8 mouse cellular contexts compared by ENCODE assay signal in the genomic region with DNA sequence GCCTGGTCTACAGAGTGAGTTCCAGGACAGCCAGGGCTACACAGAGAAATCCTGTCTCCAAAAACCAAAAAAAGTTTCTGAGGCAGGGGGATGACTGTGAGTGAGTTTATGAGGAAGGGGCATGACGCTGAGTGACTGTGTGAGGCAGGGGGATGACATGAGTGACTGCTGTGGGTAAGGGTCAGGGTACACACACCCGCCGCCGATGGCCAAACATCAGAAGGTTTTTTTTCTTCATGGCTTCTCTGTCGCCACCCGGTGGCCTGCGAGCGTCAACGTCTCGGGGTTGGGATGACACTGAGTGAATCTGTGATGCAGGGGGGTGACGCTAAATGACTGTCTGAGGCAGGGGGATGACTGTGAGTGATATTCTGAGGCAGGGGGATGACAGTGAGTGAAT. TPM values are rescaled to one million over a fixed set of nuclear protein-coding genes. Genes with fewer than 3 reads are reported as not detected.
DNase-seq lines count a peak whose midpoint lies in the region; ATAC-seq and TF ChIP-seq lines count a peak whose summit lies in the region.
"Not testable (repeated sequence)": the region's sequence is repeated elsewhere in the genome, so short reads cannot be mapped to it uniquely, and the experiment has no call there.

No protein-coding gene starts in this region.

- peak overlapping the region; percentile 95 for H3K27ac ChIP-seq in heart, embryonic 13.5 days (replicated peaks)
- not testable (repeated sequence) for H3K27ac ChIP-seq in kidney, embryonic 16.5 days (ENCODE audit: low read length)
- peak overlapping the region; percentile 97 for H3K27ac ChIP-seq in liver, embryonic 11.5 days (ENCODE audit: low read depth, low read length)

- 0% methylated on average over 11 of the region's 11 CpGs for WGBS in heart, embryonic 13.5 days
- WGBS in kidney, embryonic 16.5 days = under 1% methylated on average over 11 of the region's 11 CpGs
- WGBS in liver, embryonic 11.5 days = under 1% methylated on average over 11 of the region's 11 CpGs

- DNase-seq in c-Kit-positive CD71-positive TER-119-negative erythroid progenitor cells, embryonic 14.5 days (ENCODE audit: low read depth) = peak; percentile 83
- DNase-seq in fibroblast of lung, adult 2 months (ENCODE audit: low read depth) = peak; percentile 36
- peak; percentile 80 for DNase-seq in liver, embryonic 11.5 days (ENCODE audit: low spot score)
- DNase-seq in monocyte, adult 2 months (ENCODE audit: low read depth in 1 of 2, low spot score in 2 of 2) = peak; percentile 69 to 86
- DNase-seq in spleen, postnatal 36 days (ENCODE audit: low spot score in 2 of 2) = peak; percentile 82 to 91

- ATAC-seq in heart, embryonic 13.5 days (ENCODE audit: extremely low read depth, insufficient number of reproducible peaks, low FRiP score, low TSS enrichment) = peak; percentile 11; the same call in 1 of the 2 replicates
- peak; percentile 68 for ATAC-seq in kidney, embryonic 16.5 days (ENCODE audit: low FRiP score, low TSS enrichment)
- ATAC-seq in liver, embryonic 11.5 days (replicated peaks; ENCODE audit: low FRiP score) = peak; percentile 62

- peaks cover 23% of the 10 kb centered on the region for H3K4me1 ChIP-seq in heart, embryonic 13.5 days
- not testable (repeated sequence) for H3K4me1 ChIP-seq in kidney, embryonic 16.5 days (ENCODE audit: insufficient read depth, low read length)
- peaks cover 15% of the 10 kb centered on the region for H3K4me1 ChIP-seq in liver, embryonic 11.5 days (replicated peaks; ENCODE audit: control insufficient read depth, insufficient read depth, low read length)

- not testable (repeated sequence) for TF ChIP-seq CTCF in C2C12 (IDR thresholded peaks at IDR 0.05; ENCODE audit: control insufficient read depth, insufficient read depth, insufficient read length)

- H3K27me3 ChIP-seq in C2C12 (ENCODE audit: control insufficient read depth, insufficient read depth, insufficient read length); heart, embryonic 13.5 days (replicated peaks); kidney, embryonic 16.5 days (ENCODE audit: insufficient read depth, low read length); liver, embryonic 11.5 days (replicated peaks; ENCODE audit: control insufficient read depth, insufficient read depth, low read length): not testable (repeated sequence)

- not testable (repeated sequence) for H3K36me3 ChIP-seq in C2C12 (ENCODE audit: control insufficient read depth, insufficient read depth); heart, embryonic 13.5 days; kidney, embryonic 16.5 days (ENCODE audit: insufficient read depth, low read length); liver, embryonic 11.5 days (ENCODE audit: control insufficient read depth, insufficient read depth, low read length)

- peak overlapping the region; percentile 84 for H3K4me2 ChIP-seq in heart, embryonic 13.5 days
- H3K4me2 ChIP-seq in kidney, embryonic 16.5 days (replicated peaks; ENCODE audit: low read depth, low read length) = peak overlapping the region; percentile 61
- H3K4me2 ChIP-seq in liver, embryonic 11.5 days = peak overlapping the region; percentile 95

- H3K79me3 ChIP-seq in C2C12 (ENCODE audit: low read depth) = not testable (repeated sequence)

- not testable (repeated sequence) for H3ac ChIP-seq in C2C12 (ENCODE audit: control insufficient read depth, insufficient read length, low read depth)

- H3K79me2 ChIP-seq in C2C12 (ENCODE audit: control insufficient read depth, insufficient read depth) = not testable (repeated sequence)

- H3K9me3 ChIP-seq in heart, embryonic 13.5 days; kidney, embryonic 16.5 days (ENCODE audit: low read length); liver, embryonic 11.5 days (ENCODE audit: control insufficient read depth, low read length): not testable (repeated sequence)

- peak overlapping the region; percentile 38 for H3K4me3 ChIP-seq in C2C12 (ENCODE audit: insufficient read depth, poor library complexity, severe bottlenecking)
- H3K4me3 ChIP-seq in heart, embryonic 13.5 days = peak overlapping the region; percentile 60
- H3K4me3 ChIP-seq in kidney, embryonic 16.5 days (ENCODE audit: low read length) = peak overlapping the region; percentile 50
- peak overlapping the region; percentile 71 for H3K4me3 ChIP-seq in liver, embryonic 11.5 days (ENCODE audit: low read depth, low read length)

- H3K9ac ChIP-seq in heart, embryonic 13.5 days = peak overlapping the region; percentile 84
- not testable (repeated sequence) for H3K9ac ChIP-seq in kidney, embryonic 16.5 days (replicated peaks; ENCODE audit: low read length)
- peak overlapping the region; percentile 80 for H3K9ac ChIP-seq in liver, embryonic 11.5 days (ENCODE audit: low read depth, low read length)

RNA-seq across cellular contexts. Expression of gene Ccr1, which starts 44.5 kb away (rescaled TPM):
- 0.13 TPM for polyA plus RNA-seq in C2C12 (2012; fragmentation: generic; extraction: Trizol)
- polyA plus RNA-seq in heart, embryonic 13.5 days (2015; fragmentation: Nextera tagmentation; extraction: Ambion mirVana) = 1.2 and 1.4 TPM in 2 replicates
- polyA plus RNA-seq in kidney, embryonic 16.5 days (2015; fragmentation: Nextera tagmentation; extraction: Ambion mirVana) = 2.0 and 2.5 TPM in 2 replicates
- 1.9 and 2.0 TPM in 2 replicates for polyA plus RNA-seq in liver, embryonic 11.5 days (2014; fragmentation: Nextera tagmentation; extraction: Ambion mirVana)

RNA-seq across cellular contexts. Expression of gene Ccr1l1, which starts 54.2 kb away (rescaled TPM):
- not detected for polyA plus RNA-seq in C2C12 (2012; fragmentation: generic; extraction: Trizol)
- polyA plus RNA-seq in heart, embryonic 13.5 days (2015; fragmentation: Nextera tagmentation; extraction: Ambion mirVana) = not detected in 2 replicates
- not detected in 2 replicates for polyA plus RNA-seq in kidney, embryonic 16.5 days (2015; fragmentation: Nextera tagmentation; extraction: Ambion mirVana)
- not detected in 2 replicates for polyA plus RNA-seq in liver, embryonic 11.5 days (2014; fragmentation: Nextera tagmentation; extraction: Ambion mirVana)

Comparison
In these comparisons a context has a peak if more than half of its experiments do, and no peak if none do; other contexts are left out.
1. DNase-seq: peak in every context shown above with its lines; median percentile 86 in spleen, postnatal 36 days; 83 in c-Kit-positive CD71-positive TER-119-negative erythroid progenitor cells, embryonic 14.5 days; 80 in liver, embryonic 11.5 days; 78 in monocyte, adult 2 months; 36 in fibroblast of lung, adult 2 months.
2. ATAC-seq: peak in every context shown above with its lines; median percentile 68 in kidney, embryonic 16.5 days; 62 in liver, embryonic 11.5 days; 11 in heart, embryonic 13.5 days.